Mouse (Mus musculus): ENCODE measurements around the gene Siah3. TPM values are rescaled to one million over a fixed set of nuclear protein-coding genes. Genes with fewer than 3 reads are reported as not detected.

The Siah3 gene
- 0.04 and 0.07 TPM in 2 replicates for total RNA-seq (2012; rRNA removed)
- under 1 TPM in 1 of 2 experiments, not detected in 1; 0.29 TPM for polyA plus RNA-seq (2012; ENCODE audit: insufficient read depth in 1 of 2, insufficient read length in 2 of 2, low read depth in 1 of 2, low replicate concordance in 2 of 2, missing spikeins in 1 of 2)

- H3K9me3 ChIP-seq (replicated peaks; ENCODE audit: insufficient read depth, low read length) = no peaks in the 10 kb centered on the region
- H3K27ac ChIP-seq (ENCODE audit: control insufficient read depth, low read depth, low read length) = no peak within 1 kb of the TSS
- H3K27me3 ChIP-seq (ENCODE audit: control insufficient read depth in 1 of 2, insufficient read depth in 2 of 2, low read length in 2 of 2) = peaks cover 3 to 10% of the 10 kb centered on the region in 2 experiments; a peak in 3 of 4 replicates
- no peak for TF ChIP-seq POLR2A (IDR thresholded peaks at IDR 0.05; ENCODE audit: control insufficient read depth in 1 of 2, insufficient read depth in 1 of 2, low read depth in 1 of 2, low read length in 2 of 2, poor library complexity in 1 of 2)
- TF ChIP-seq JUND (IDR thresholded peaks at IDR 0.05; ENCODE audit: low read depth, low read length) = no peak
- TF ChIP-seq MEF2A (IDR thresholded peaks at IDR 0.05; ENCODE audit: extremely low read depth, insufficient replicate concordance, low read depth, low read length, poor library complexity, severe bottlenecking) = no peak
- no peak for TF ChIP-seq MAX (IDR thresholded peaks at IDR 0.05; ENCODE audit: low read length)
- no peak for TF ChIP-seq KAT2A (conservative IDR thresholded peaks at IDR 0.05; ENCODE audit: low read depth, low read length)
- TF ChIP-seq USF2 (IDR thresholded peaks at IDR 0.05; ENCODE audit: borderline replicate concordance in 1 of 2, insufficient read depth in 1 of 2, low read depth in 1 of 2, low read length in 2 of 2) = no peak
- TF ChIP-seq NRF1 (IDR thresholded peaks at IDR 0.05; ENCODE audit: insufficient read depth, low read depth, low read length, poor library complexity, severe bottlenecking) = no peak
- no peak for TF ChIP-seq CHD2 (IDR thresholded peaks at IDR 0.05; ENCODE audit: low read length)
- no peak for TF ChIP-seq POLR2AphosphoS5 (IDR thresholded peaks at IDR 0.05; ENCODE audit: borderline replicate concordance, low read depth, low read length)
- TF ChIP-seq TBP (IDR thresholded peaks at IDR 0.05; ENCODE audit: low read depth, low read length) = no peak
- TF ChIP-seq SIN3A (IDR thresholded peaks at IDR 0.05; ENCODE audit: low read length) = no peak
- TF ChIP-seq SMC3 (IDR thresholded peaks at IDR 0.05; ENCODE audit: low read depth, low read length) = no peak
- no peak for TF ChIP-seq RCOR1 (IDR thresholded peaks at IDR 0.05; ENCODE audit: low read depth, low read length)
- no peak for TF ChIP-seq MYC (IDR thresholded peaks at IDR 0.05; ENCODE audit: low read depth, low read length)
- no peak for TF ChIP-seq ZMIZ1 (IDR thresholded peaks at IDR 0.05; ENCODE audit: low read depth, low read length)
- TF ChIP-seq CHD1 (IDR thresholded peaks at IDR 0.05; ENCODE audit: low read depth, low read length) = no peak
- no peak for TF ChIP-seq ZKSCAN1 (IDR thresholded peaks at IDR 0.05; ENCODE audit: low read depth, low read length)
- no peak for TF ChIP-seq TAL1 (IDR thresholded peaks at IDR 0.05; ENCODE audit: low read length)
- no peak within 1 kb of the TSS for H3K9ac ChIP-seq (ENCODE audit: control insufficient read depth, low read depth, low read length, poor library complexity, severe bottlenecking)
- H3K36me3 ChIP-seq (ENCODE audit: control insufficient read depth in 1 of 2, insufficient read depth in 2 of 2, low read length in 2 of 2) = no peaks in the 10 kb centered on the region
- no peaks in the 10 kb centered on the region for H3K79me2 ChIP-seq (ENCODE audit: control insufficient read depth, insufficient read depth, low read length, poor library complexity)
- no peak within 1 kb of the TSS for H3K4me3 ChIP-seq (ENCODE audit: control insufficient read depth in 1 of 2, insufficient read depth in 1 of 2, low read depth in 2 of 2, low read length in 2 of 2)
- DNase-seq (ENCODE audit: low read depth, low spot score) = no peak
- H3K4me1 ChIP-seq (ENCODE audit: control insufficient read depth in 1 of 2, insufficient read depth in 2 of 2, low read length in 2 of 2) = no peaks in the 10 kb centered on the region
These were observed at the start of gene Siah3 for GRCm38 (mm10) chr14:75455743-75456421. Gene Siah3 (plus strand): TSS chr14:75455982.

- Histone ChIP-seq H3K79me2 (ENCODE audit: control insufficient read depth, insufficient read depth, low read length, poor library complexity) (no peaks in the 10 kb centered on the region), H3K4me3 (ENCODE audit: control insufficient read depth in 1 of 2, insufficient read depth in 1 of 2, low read depth in 2 of 2, low read length in 2 of 2) (no peak overlapping the region), H3K9ac (ENCODE audit: control insufficient read depth, low read depth, low read length, poor library complexity, severe bottlenecking) (no peak overlapping the region), H3K27ac (ENCODE audit: control insufficient read depth, low read depth, low read length) (no peak overlapping the region), H3K36me3 (ENCODE audit: control insufficient read depth in 1 of 2, insufficient read depth in 2 of 2, low read length in 2 of 2) (no peaks in the 10 kb centered on the region), H3K9me3 (replicated peaks; ENCODE audit: insufficient read depth, low read length) (no peaks in the 10 kb centered on the region), H3K4me1 (ENCODE audit: control insufficient read depth in 1 of 2, insufficient read depth in 2 of 2, low read length in 2 of 2) (no peaks in the 10 kb centered on the region), H3K27me3 (ENCODE audit: control insufficient read depth in 1 of 2, insufficient read depth in 2 of 2, low read length in 2 of 2) (peaks cover 0 to 8% of the 10 kb centered on the region in 2 experiments; a peak in 2 of 4 replicates)
- no peak for DNase-seq (ENCODE audit: low read depth, low spot score)
- TF ChIP-seq TBP (IDR thresholded peaks at IDR 0.05; ENCODE audit: low read depth, low read length) (no peak), USF1 (IDR thresholded peaks at IDR 0.05; ENCODE audit: low read depth, low read length) (no peak), ZKSCAN1 (IDR thresholded peaks at IDR 0.05; ENCODE audit: low read depth, low read length) (no peak), HCFC1 (IDR thresholded peaks at IDR 0.05; ENCODE audit: low read depth, low read length) (no peak), MYC (IDR thresholded peaks at IDR 0.05; ENCODE audit: low read depth, low read length) (no peak), KAT2A (conservative IDR thresholded peaks at IDR 0.05; ENCODE audit: low read depth, low read length) (no peak), CHD2 (IDR thresholded peaks at IDR 0.05; ENCODE audit: low read length) (no peak), MAX (IDR thresholded peaks at IDR 0.05; ENCODE audit: low read length) (no peak), MYB (IDR thresholded peaks at IDR 0.05; ENCODE audit: low read depth, low read length) (no peak)
These were observed 46.0 kb upstream of the Siah3 start for GRCm38 (mm10) chr14:75409772-75410171.

All from MEL (cell line).